Mouse (Mus musculus): Measurements from ENCODE around the gene Ehbp1.

DNA sequence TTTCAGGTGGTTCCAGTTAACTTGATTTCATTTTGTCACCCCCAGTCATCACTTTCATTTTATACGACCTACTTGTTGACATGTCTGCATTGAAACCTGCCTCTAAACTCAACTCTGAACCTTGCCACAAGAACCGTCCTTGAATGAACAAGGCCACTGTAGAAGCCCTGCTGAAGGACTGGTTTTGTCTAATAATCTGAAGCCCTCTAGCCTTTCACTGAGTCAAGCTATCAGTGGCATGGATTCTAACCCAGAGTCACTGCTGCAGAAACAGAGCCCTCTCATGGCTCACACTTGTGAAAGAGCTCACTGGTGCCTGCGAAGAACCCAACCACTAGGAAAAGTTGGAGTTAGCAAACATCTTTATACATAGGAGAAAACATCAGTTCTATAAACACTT, 142.2 kb downstream of the Ehbp1 start:
- TF ChIP-seq CTCF (IDR thresholded peaks at IDR 0.05; ENCODE audit: insufficient read depth, low read depth, low read length) (no peak), POLR2A (IDR thresholded peaks at IDR 0.05; ENCODE audit: insufficient read depth, low read depth, low read length) (no peak)

Data from olfactory bulb, adult 2 months (tissue).